Mouse (Mus musculus) intestine, embryonic 15.5 days (tissue): Measurements from ENCODE around the gene Msh5. TPM values are rescaled to one million over a fixed set of nuclear protein-coding genes. Genes with fewer than 3 reads are reported as not detected.
"Not testable (repeated sequence)": the region's sequence is repeated elsewhere in the genome, so short reads cannot be mapped to it uniquely, and the experiment has no call there.

ENCODE experiments used
- ATAC-seq: fragments of 200-750 bp; cut with Nextera tagmentation; 2 replicates; pipeline ENCODE4 v1.8.0; 2017; ENCODE audit warnings: moderate TSS enrichment, moderate library complexity
- H3K27ac ChIP-seq: fragments of 300-500 bp; sonication (generic); 2 replicates; pipeline ENCODE4 v1.5.1; 2015; ENCODE audit warnings: mild to moderate bottlenecking, inconsistent platforms
- H3K27me3 ChIP-seq: fragments of 300-500 bp; sonication (generic); replicated peaks from 2 replicates; pipeline ENCODE4 v1.6.1; 2015; ENCODE audit warnings: inconsistent platforms
- H3K36me3 ChIP-seq: fragments of 300-500 bp; sonication (generic); 2 replicates; pipeline ENCODE4 v1.6.1; 2015; ENCODE audit warnings: inconsistent platforms
- H3K4me1 ChIP-seq: fragments of 300-500 bp; sonication (generic); replicated peaks from 2 replicates; pipeline ENCODE4 v1.6.1; 2015; ENCODE audit warnings: inconsistent platforms
- H3K4me2 ChIP-seq: fragments of 300-500 bp; sonication (generic); replicated peaks from 2 replicates; pipeline ENCODE4 v1.6.1; 2015; ENCODE audit warnings: mild to moderate bottlenecking, inconsistent platforms
- H3K4me3 ChIP-seq: fragments of 300-500 bp; sonication (generic); replicated peaks from 2 replicates; pipeline ENCODE4 v1.5.1; 2015; ENCODE audit warnings: inconsistent platforms
- H3K9ac ChIP-seq: fragments of 300-500 bp; sonication (generic); 2 replicates; pipeline ENCODE4 v1.6.1; 2015; ENCODE audit warnings: inconsistent platforms
- H3K9me3 ChIP-seq: fragments of 300-500 bp; sonication (generic); 2 replicates; pipeline ENCODE4 v1.6.1; 2016; ENCODE audit warnings: inconsistent platforms
- WGBS: fragments of 180-500 bp; shearing (Covaris S2); methylation state at CpG from one replicate; pipeline ENCODE4 v1.1.7; 2015; 5-methylcytosine and 5-hydroxymethylcytosine counted together
- polyA plus RNA-seq: library from polyadenylated mRNA; unstranded; fragments of >200 nt; fragmentation: Nextera tagmentation; extraction: Ambion mirVana; gene quantifications from 2 replicates; pipeline ENCODE4 v1.2.1, GENCODE M21; 2015

Msh5 gene
- polyA plus RNA-seq, 1 experiment from 2014 or later, result 3.1 TPM

DNA sequence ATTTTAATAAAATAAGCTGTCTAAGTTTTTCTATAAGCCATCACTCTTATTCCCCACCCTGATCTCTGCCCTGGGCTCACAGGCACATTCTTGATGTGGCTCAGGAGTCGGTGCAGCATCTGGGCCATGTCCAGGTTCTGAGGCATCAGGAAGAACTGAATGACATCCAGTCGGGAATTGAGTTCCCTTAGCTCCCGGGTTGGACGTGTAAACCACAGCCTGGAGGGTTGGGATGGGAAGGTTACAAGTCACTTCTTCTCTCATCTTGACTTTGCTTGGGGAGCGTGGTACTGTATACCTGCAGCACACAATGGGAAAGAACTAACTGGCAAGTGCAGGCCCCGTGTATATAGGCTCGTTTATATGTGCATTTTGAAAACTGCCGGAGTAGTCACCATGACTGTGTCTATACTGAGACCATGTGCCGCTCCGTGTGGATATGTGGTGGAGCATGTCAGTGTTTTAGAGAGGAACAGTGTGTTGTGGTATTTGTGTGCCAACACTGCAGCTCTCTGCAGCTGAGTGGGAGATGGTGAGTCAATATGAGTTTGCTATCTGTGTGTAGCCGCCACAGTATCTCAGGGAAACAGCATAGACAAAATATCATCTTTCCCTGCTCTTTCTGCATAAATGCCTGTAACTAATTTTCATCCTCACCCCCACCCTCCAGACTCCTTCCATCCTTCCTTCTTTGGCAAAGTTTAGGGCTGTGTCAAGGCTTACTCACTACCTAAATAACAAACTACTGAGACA is 7.2 kb downstream of the Msh5 start:
- 0 out of 2 replicates have a peak, but pooled peaks cover 4% of the 10 kb centered on the region for H3K4me1 ChIP-seq
- 84% methylated on average over 11 of the region's 11 CpGs for WGBS
- no peaks in the 10 kb centered on the region for H3K27me3 ChIP-seq
- no peak for ATAC-seq
- H3K4me3 ChIP-seq, result no peak overlapping the region
- H3K36me3 ChIP-seq, result no peaks in the 10 kb centered on the region
- H3K27ac ChIP-seq, result no peak overlapping the region
- no peak overlapping the region for H3K4me2 ChIP-seq
- no peak overlapping the region for H3K9ac ChIP-seq
- H3K9me3 ChIP-seq, result no peaks in the 10 kb centered on the region

DNA sequence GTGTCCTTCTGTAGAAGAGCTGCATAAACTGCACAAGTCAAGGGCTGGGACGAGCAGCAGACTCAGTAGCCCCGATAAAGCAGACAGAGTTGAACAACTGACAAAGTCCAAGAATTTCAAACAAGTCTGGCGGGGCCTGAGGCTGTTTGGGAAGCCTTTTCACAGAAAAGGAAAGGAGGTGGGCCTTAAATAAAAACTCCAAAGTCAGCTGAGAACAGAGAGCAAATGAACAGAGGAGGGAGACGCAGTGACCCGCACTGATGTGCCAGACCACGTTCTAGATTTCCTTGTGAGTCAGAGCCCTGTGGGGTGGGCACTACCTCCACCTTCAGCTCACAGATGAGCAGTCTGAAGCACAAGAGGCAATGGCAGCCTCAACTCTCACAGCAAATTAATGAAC is 11.6 kb downstream of the Msh5 start:
- H3K9me3 ChIP-seq, result no peaks in the 10 kb centered on the region
- 52% methylated on average over 6 of the region's 6 CpGs for WGBS
- H3K9ac ChIP-seq, result no peak overlapping the region
- no peaks in the 10 kb centered on the region for H3K36me3 ChIP-seq
- no peak overlapping the region for H3K4me3 ChIP-seq
- no peak overlapping the region for H3K27ac ChIP-seq
- ATAC-seq, result no peak
- peaks cover 5% of the 10 kb centered on the region; the same call in 1 of the 2 replicates for H3K4me1 ChIP-seq
- no peak overlapping the region for H3K4me2 ChIP-seq
- no peaks in the 10 kb centered on the region for H3K27me3 ChIP-seq

DNA sequence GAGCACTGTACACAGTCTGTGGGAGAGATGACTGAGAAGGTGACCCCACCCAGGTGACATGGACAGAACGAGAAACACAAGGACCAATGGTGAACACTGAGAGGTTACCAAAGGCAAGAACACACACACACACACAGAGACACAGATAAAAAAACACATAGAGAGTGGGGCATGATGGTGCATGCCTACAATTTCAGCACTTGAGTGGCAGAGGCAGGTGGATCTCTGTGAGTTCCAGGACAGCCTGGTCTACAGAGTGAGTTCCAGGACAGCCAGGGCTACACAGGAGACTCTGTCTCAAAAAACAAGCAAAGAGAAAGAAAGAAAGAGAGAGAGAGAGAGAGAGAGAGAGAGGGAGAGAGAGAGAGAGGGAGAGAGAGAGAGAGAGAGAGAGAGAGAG is 12.8 kb downstream of the Msh5 start:
- H3K9me3 ChIP-seq, H3K27me3 ChIP-seq, H3K27ac ChIP-seq, H3K36me3 ChIP-seq, H3K4me3 ChIP-seq, ATAC-seq, H3K9ac ChIP-seq, H3K4me2 ChIP-seq: not testable (repeated sequence)
- WGBS, result 62% methylated on average over 1 of the region's 1 CpGs
- H3K4me1 ChIP-seq, result peaks cover 13% of the 10 kb centered on the region; the same call in 1 of the 2 replicates

DNA sequence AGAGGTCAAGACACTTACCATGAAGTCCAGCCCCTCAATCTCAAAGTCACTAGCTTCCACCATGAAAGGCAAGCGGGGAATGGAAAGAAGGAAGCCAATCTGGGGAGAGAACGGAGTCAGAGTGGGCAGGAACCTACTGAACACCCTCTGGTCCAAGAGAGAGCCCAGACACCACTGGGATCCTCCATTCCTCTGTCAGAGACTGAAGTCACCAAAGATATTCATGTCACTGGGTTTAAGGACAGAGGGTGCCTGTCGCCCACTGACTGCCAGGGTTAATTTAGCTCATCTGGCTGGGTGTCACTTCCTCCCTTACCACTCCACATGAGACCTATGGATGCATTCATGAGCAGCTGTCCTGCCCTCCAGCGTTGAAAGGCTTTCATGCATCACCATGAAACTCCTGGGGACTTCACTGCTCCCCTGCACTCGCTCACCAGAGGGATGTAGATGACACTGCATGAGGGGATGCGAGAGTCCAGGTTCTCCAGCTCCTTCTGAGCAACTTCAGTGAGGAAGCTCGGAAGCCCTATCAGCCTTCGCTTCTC is 14.1 kb downstream of the Msh5 start:
- ATAC-seq, result no peak
- Histone ChIP-seq H3K27ac (no peak overlapping the region), H3K36me3 (no peaks in the 10 kb centered on the region), H3K4me1 (peaks cover 20% of the 10 kb centered on the region), H3K9ac (no peak overlapping the region), H3K27me3 (no peaks in the 10 kb centered on the region), H3K4me2 (no peak overlapping the region), H3K4me3 (no peak overlapping the region), H3K9me3 (no peaks in the 10 kb centered on the region)
- 67% methylated on average over 8 of the region's 8 CpGs for WGBS

DNA sequence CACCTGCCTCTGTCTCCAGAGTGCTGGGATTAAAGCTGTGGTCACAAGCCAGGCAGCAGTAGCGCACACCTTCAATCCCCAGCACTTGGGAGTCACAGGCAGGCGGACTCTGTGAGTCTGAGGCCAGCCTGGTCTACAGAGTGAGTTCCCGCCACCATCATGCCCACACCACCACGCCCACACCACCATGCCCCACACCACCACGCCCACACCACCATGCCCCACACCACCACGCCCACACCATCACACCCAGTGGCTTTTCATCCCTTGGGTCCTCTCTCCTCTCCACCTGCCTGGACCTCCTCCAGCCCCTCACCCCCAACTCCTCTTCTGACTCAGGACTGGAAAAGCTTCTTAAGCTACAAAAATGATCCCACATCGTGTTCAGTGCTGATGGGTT is 14.7 kb downstream of the Msh5 start:
- Histone ChIP-seq H3K4me2 (no peak overlapping the region), H3K9me3 (no peaks in the 10 kb centered on the region), H3K4me1 (peaks cover 20% of the 10 kb centered on the region), H3K27me3 (no peaks in the 10 kb centered on the region), H3K36me3 (no peaks in the 10 kb centered on the region), H3K9ac (no peak overlapping the region), H3K27ac (no peak overlapping the region), H3K4me3 (no peak overlapping the region)
- WGBS, result 84% methylated on average over 7 of the region's 7 CpGs
- no peak for ATAC-seq

DNA sequence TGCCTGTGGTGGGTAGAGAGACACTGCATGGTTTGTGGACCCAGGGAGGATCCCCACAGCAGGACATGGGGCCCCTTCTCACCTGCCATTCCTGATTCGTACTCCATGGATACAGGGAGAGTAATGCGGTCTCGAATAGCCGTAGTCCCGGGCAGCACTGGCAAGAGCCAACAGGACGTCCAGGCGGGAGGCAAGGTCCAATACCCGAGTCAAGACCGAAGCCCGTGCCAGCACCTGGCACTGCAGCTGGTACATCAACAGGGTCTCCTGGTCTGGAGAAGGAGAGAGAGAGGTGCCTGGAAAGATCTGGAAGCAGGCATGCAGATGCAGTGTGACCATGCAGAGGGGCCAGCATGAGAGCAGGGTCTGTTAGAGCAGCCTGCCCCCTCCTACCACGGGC is 15.3 kb downstream of the Msh5 start:
- Histone ChIP-seq H3K36me3 (no peaks in the 10 kb centered on the region), H3K4me2 (no peak overlapping the region), H3K9ac (no peak overlapping the region), H3K4me3 (no peak overlapping the region), H3K4me1 (peaks cover 24% of the 10 kb centered on the region), H3K9me3 (no peaks in the 10 kb centered on the region), H3K27ac (no peak overlapping the region), H3K27me3 (no peaks in the 10 kb centered on the region)
- no peak for ATAC-seq
- WGBS, result 92% methylated on average over 11 of the region's 11 CpGs

DNA sequence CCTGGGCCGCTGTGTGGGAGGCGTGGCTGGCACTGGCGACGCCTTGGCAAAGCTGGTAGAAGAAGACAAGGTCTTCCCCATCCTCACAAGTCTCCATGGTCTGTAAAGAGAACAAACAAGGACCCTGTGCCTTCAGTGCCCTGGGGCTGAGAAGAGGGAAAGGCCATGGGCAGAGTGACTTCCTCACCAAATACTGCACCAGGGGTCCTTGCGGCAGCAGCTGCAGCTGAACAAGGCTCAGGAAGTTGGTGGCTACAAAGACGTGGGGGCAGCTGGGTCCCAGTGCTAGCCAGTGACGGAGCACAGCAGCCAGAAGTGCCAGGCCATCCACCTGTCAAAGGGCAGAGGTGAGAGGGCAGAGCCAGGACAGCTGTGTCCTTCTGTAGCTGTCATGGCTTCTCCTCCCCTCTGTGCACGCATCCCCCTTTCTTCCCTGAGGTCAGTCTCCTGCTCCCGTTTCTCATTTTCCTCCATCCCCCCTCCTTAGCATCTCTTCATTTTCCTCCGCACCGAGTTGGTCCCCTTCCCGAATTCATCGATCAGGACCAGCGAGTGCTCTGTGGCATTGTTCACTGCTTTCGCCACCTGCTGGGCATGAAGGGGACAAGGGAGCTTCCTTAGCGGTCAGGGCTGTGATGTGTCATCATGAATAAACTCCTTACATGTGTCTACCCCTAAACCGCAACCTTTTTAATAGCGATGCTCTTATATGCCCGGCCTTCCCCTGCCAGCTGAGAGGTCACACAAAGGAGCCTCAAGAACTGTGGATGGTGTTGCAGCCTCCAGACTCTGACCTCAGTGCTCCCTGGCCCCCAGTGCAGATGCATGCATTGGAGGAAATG is 16.6 kb downstream of the Msh5 start:
- peaks cover 35% of the 10 kb centered on the region for H3K4me1 ChIP-seq
- H3K4me2 ChIP-seq, result no peak overlapping the region; the same call in 1 of the 2 replicates
- no peak overlapping the region for H3K27ac ChIP-seq
- no peaks in the 10 kb centered on the region for H3K9me3 ChIP-seq
- WGBS, result 38% methylated on average over 19 of the region's 19 CpGs
- ATAC-seq, result no peak
- H3K4me3 ChIP-seq, result no peak overlapping the region
- H3K9ac ChIP-seq, result 0 out of 2 replicates have a peak overlapping the region, but pooled peaks have one; percentile 3
- no peaks in the 10 kb centered on the region for H3K27me3 ChIP-seq
- H3K36me3 ChIP-seq, result no peaks in the 10 kb centered on the region

DNA sequence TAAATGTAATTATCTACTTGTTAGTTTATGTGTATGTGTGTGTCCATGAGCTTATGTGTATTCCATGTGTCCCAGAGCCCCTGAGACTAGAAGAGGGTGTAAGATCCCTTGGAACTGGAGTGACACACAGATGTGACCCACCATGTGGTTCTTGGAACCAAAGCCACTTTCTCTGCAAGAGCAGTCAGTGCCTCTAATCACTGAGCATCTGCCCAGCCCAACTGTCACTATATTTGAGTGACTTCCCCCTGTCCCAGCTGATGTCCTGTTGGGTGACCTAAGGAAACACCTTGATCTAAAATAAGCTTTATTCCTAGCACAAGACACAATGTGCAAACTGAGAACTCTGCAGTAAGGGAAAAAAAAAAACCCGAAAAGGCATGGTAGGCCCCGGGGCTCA is 18.2 kb downstream of the Msh5 start:
- no peak overlapping the region for H3K9ac ChIP-seq
- 65% methylated on average over 2 of the region's 2 CpGs for WGBS
- no peaks in the 10 kb centered on the region for H3K36me3 ChIP-seq

DNA sequence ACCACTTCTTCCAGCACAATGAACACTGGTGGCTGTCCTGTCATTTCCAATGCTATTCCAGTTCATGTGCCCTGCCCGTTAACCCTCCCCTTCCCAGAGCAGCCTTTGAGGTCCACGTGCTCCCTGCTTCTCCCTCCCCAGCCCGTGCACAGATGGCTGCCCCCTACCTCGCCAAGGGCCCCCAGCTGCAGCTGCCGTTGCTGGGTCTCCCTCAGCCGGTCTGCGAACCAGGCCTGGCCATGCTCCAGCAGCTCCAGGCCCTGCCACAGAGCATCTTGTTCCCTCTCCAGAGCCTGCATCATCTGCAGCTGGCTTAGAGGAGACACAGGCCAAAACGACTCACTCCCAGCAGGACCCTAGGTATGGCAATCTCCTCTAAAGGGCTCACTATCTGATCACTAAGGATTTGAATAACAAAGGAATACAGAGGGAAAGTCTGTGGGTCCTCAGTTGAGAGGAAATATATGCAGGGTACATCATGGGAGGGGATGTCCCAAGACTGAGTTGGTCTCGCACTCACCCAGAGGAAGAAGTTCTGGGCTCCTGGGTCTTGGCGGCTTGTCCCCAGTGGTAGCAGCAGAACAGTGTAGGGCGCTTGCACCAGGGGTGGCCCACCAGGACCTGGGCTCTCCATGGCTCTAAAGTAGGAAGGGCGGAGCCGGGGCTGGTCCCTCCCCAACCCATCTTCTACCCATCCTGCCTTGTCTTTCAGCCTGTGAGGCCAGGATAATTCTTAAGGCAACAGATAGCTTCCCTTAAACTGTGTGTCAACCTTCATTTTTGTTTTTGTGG is 19.1 kb downstream of the Msh5 start, which contains the start of gene Sapcd1:
Gene Sapcd1, minus strand, starts transcription at position 740 of the 792 bp plus-strand sequence.
- Histone ChIP-seq H3K9me3 (no peaks in the 10 kb centered on the region), H3K4me1 (peaks cover 46% of the 10 kb centered on the region), H3K36me3 (no peaks in the 10 kb centered on the region), H3K4me2 (peak within 1 kb of the TSS; percentile 44), H3K27ac (peak within 1 kb of the TSS; percentile 54), H3K9ac (0 out of 2 replicates have a peak within 1 kb of the TSS, but pooled peaks have one; percentile 26), H3K4me3 (0 out of 2 replicates have a peak within 1 kb of the TSS, but pooled peaks have one; percentile 10), H3K27me3 (no peaks in the 10 kb centered on the region)
- WGBS, result 42% methylated on average over 13 of the region's 13 CpGs
- peak; percentile 66 for ATAC-seq

More for the DNA sequence above, 18.2 kb downstream of the Msh5 start:
- H3K4me3 ChIP-seq, result no peak overlapping the region
- no peaks in the 10 kb centered on the region for H3K9me3 ChIP-seq
- ATAC-seq, result no peak
- no peak overlapping the region for H3K4me2 ChIP-seq
- H3K4me1 ChIP-seq, result peaks cover 46% of the 10 kb centered on the region
- H3K27ac ChIP-seq, result 0 out of 2 replicates have a peak overlapping the region, but pooled peaks have one; percentile 25
- H3K27me3 ChIP-seq, result no peaks in the 10 kb centered on the region

DNA sequence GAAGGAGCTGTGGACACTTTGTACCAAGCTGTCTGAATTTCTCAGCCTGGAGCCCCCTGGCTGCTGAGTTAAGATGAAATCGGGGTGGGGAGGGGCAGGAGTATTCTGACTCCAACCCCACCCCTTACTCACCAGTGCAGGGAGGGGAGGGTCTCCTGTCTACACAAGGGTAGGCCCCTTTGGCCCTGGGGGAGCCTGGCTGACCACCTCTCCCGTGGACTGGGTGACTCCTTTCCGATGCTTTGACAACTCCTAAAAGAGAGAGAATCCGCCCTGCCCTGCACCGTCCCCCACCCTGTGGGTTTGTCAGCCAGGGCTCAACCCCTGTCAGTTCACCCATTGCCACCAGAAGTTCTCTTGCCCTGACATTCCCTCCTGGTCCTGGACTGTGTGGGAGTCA is 20.3 kb downstream of the Msh5 start:
- Histone ChIP-seq H3K9ac (peak overlapping the region; percentile 20), H3K4me3 (no peak overlapping the region), H3K36me3 (no peaks in the 10 kb centered on the region), H3K27me3 (no peaks in the 10 kb centered on the region), H3K9me3 (no peaks in the 10 kb centered on the region), H3K27ac (0 out of 2 replicates have a peak overlapping the region, but pooled peaks have one; percentile 36), H3K4me1 (peaks cover 51% of the 10 kb centered on the region), H3K4me2 (peak overlapping the region; percentile 11; the same call in 1 of the 2 replicates)
- WGBS, result 78% methylated on average over 5 of the region's 5 CpGs
- ATAC-seq, result no peak

DNA sequence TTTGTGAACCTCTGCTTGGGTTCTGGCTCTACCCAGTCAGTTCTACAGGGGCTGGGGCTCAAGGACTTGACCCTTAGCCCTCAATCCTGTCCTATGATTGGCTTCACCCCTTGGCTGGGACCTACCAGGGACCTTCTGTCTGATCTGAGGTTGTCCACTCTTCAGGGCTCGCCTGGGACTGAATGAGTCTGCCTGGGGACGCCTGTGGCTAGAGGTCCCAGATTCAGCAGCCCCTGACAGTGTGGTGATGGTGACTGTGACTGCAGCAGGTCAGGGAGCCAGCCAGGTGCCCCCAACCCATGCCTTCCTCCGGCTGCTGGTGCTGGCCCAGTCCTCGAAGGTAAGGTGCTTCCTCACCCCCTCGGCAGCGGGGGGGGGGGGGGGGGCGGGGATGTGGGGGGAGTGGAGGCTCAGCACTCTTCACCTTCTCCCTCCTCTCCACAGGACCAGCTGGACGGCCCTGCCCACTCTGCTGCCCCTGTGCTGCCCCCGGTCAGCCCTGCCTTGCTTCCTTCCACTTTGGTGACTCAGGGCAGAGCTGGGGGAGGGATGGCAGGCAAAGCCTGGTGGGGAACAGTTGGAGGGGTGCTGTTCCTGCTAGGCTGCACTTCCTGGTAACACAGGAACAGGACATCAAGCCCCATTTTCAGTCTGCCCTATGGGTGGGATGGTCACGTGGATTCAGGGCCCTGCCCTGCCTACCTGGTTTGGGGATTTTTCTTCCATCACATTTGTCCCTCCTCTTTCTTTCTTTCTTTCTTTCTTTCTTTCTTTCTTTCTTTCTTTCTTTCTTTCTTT is 21.7 kb downstream of the Msh5 start:
- Histone ChIP-seq H3K27me3 (no peaks in the 10 kb centered on the region), H3K36me3 (no peaks in the 10 kb centered on the region), H3K4me2 (no peak overlapping the region), H3K9me3 (no peaks in the 10 kb centered on the region), H3K9ac (no peak overlapping the region), H3K27ac (no peak overlapping the region), H3K4me3 (no peak overlapping the region), H3K4me1 (peaks cover 50% of the 10 kb centered on the region)
- 68% methylated on average over 8 of the region's 10 CpGs for WGBS
- ATAC-seq, result no peak
